ENCODE assay signal across 22 mouse cellular contexts in the genomic region with DNA sequence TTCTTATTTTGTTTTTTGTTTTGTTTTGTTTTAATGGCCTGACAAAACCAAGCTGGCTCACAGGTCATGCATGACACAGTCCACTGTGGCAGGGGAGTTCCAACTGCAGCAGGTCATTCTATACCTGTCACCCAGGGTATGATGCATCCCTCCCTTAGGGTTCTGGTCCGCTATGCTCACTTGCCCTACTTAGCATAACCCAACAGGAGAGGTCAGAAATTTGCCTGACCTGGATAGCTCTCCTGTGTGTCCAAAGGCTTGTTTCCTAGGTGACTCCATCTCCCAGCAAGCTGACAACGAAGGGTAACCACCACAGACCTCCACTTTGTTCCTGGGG. TPM values are rescaled to one million over a fixed set of nuclear protein-coding genes. Genes with fewer than 3 reads are reported as not detected.
DNase-seq lines count a peak whose midpoint lies in the region; ATAC-seq and TF ChIP-seq lines count a peak whose summit lies in the region.
"Had no signal": no experiment of that assay in that cellular context is flagged by ENCODE, and none has a peak within 500 bp of the region (broad histone marks: within the 10 kb centered on the region; RNA-seq: fewer than 3 reads in every experiment).

No protein-coding gene starts in this region.

- no peak for TF ChIP-seq POLR2A in bone marrow macrophage, adult 2 months (IDR thresholded peaks at IDR 0.05; ENCODE audit: borderline replicate concordance, low read depth, low read length)

- no peak for TF ChIP-seq CTCF in Patski (IDR thresholded peaks at IDR 0.05)
- TF ChIP-seq CTCF in bone marrow macrophage, adult 2 months (IDR thresholded peaks at IDR 0.05; ENCODE audit: low read depth, low read length), result no peak

- no peaks in the 10 kb centered on the region for H3K36me3 ChIP-seq in liver, embryonic 13.5 days
- H3K36me3 ChIP-seq in liver, embryonic 12.5 days, result no peaks in the 10 kb centered on the region
- H3K36me3 ChIP-seq: embryonic facial prominence, embryonic 10.5 days; embryonic facial prominence, embryonic 12.5 days; forebrain, embryonic 12.5 days; forebrain, embryonic 15.5 days had no signal

- H3K9me3 ChIP-seq in liver, embryonic 13.5 days (replicated peaks), result no peaks in the 10 kb centered on the region
- H3K9me3 ChIP-seq in liver, embryonic 12.5 days (replicated peaks), result no peaks in the 10 kb centered on the region
- H3K9me3 ChIP-seq: embryonic facial prominence, embryonic 10.5 days; embryonic facial prominence, embryonic 12.5 days; forebrain, embryonic 12.5 days; forebrain, embryonic 15.5 days had no signal

- no peak overlapping the region for H3K9ac ChIP-seq in liver, embryonic 13.5 days
- H3K9ac ChIP-seq in liver, embryonic 12.5 days, result no peak overlapping the region
- H3K9ac ChIP-seq: embryonic facial prominence, embryonic 12.5 days; forebrain, embryonic 12.5 days; forebrain, embryonic 15.5 days; forebrain, postnatal 0 days had no signal

- WGBS in liver, embryonic 13.5 days (ENCODE audit: insufficient replicate concordance), result 71% methylated on average over 2 of the region's 2 CpGs
- 63% methylated on average over 2 of the region's 2 CpGs for WGBS in liver, embryonic 12.5 days (ENCODE audit: insufficient replicate concordance)

- DNase-seq in liver, embryonic 13.5 days, result no peak
- peak; percentile 76 for DNase-seq in Patski (ENCODE audit: low read depth, low spot score)
- DNase-seq in cerebellum, postnatal 10 days, result no peak
- DNase-seq: adrenal gland, adult 8-10 months; adrenal gland, postnatal 14 days; adrenal gland, postnatal 36 days; cerebellum, adult 11 months; cerebellum, adult 18-20 months; cerebellum, adult 8-10 months; cerebellum, adult 9-11 months; cerebellum, postnatal 25 days; forebrain, postnatal 0 days had no signal

- no peaks in the 10 kb centered on the region for H3K27me3 ChIP-seq in liver, embryonic 13.5 days
- H3K27me3 ChIP-seq in liver, embryonic 12.5 days (replicated peaks), result no peaks in the 10 kb centered on the region
- H3K27me3 ChIP-seq in Patski, result no peaks in the 10 kb centered on the region
- H3K27me3 ChIP-seq: embryonic facial prominence, embryonic 12.5 days; forebrain, embryonic 12.5 days; forebrain, embryonic 15.5 days had no signal

- in situ Hi-C loops in Patski (cut with MboI; ENCODE audit: low pct_unique_long_range_greater_than_20kb), result no loop called here

- H3K4me3 ChIP-seq in liver, embryonic 13.5 days (replicated peaks), result no peak overlapping the region
- no peak overlapping the region for H3K4me3 ChIP-seq in liver, embryonic 12.5 days
- H3K4me3 ChIP-seq in bone marrow macrophage, adult 2 months (ENCODE audit: insufficient read depth, low read length), result no peak overlapping the region
- H3K4me3 ChIP-seq: embryonic facial prominence, embryonic 10.5 days; embryonic facial prominence, embryonic 12.5 days; forebrain, embryonic 12.5 days; forebrain, embryonic 15.5 days had no signal

- ATAC-seq in liver, embryonic 13.5 days (ENCODE audit: low read depth), result no peak
- no peak for ATAC-seq in liver, embryonic 12.5 days
- peak; percentile 80 for ATAC-seq in Patski
- ATAC-seq in frontal cortex, adult (ENCODE audit: low TSS enrichment), result no peak
- ATAC-seq: activated CD4-positive, CD25-positive, alpha-beta regulatory T cell, adult 4 months; forebrain, embryonic 15.5 days; forebrain, postnatal 0 days had no signal

- CTCF ChIA-PET in Patski (lab: Charles Lee), result interaction anchor here (2.3 kb wide), 1 partner anchor 12 kb away, joined by 6 read pairs; no protein-coding TSS in a partner anchor

- POLR2A ChIA-PET in Patski (lab: Charles Lee), result no interaction called here

- H3K27ac ChIP-seq in liver, embryonic 13.5 days, result 0 out of 2 replicates have a peak overlapping the region, but pooled peaks have one; percentile 1
- no peak overlapping the region for H3K27ac ChIP-seq in liver, embryonic 12.5 days
- H3K27ac ChIP-seq in bone marrow macrophage, adult 2 months (ENCODE audit: insufficient read depth, low read depth, low read length), result peak overlapping the region; percentile 34; the same call in 1 of the 2 replicates
- H3K27ac ChIP-seq: embryonic facial prominence, embryonic 10.5 days; embryonic facial prominence, embryonic 12.5 days; forebrain, embryonic 12.5 days; forebrain, embryonic 15.5 days had no signal

- H3K4me2 ChIP-seq in liver, embryonic 13.5 days, result no peak overlapping the region
- no peak overlapping the region for H3K4me2 ChIP-seq in liver, embryonic 12.5 days
- H3K4me2 ChIP-seq: embryonic facial prominence, embryonic 12.5 days; forebrain, embryonic 12.5 days; forebrain, embryonic 15.5 days had no signal

- H3K4me1 ChIP-seq in liver, embryonic 13.5 days (replicated peaks), result peaks cover 60% of the 10 kb centered on the region
- H3K4me1 ChIP-seq in liver, embryonic 12.5 days, result peaks cover 62% of the 10 kb centered on the region
- H3K4me1 ChIP-seq in bone marrow macrophage, adult 2 months (ENCODE audit: control insufficient read depth, insufficient read depth, low read length), result peaks cover 38% of the 10 kb centered on the region
- H3K4me1 ChIP-seq: embryonic facial prominence, embryonic 12.5 days; forebrain, embryonic 12.5 days; forebrain, embryonic 15.5 days had no signal

RNA-seq across cellular contexts. Expression of gene Spn, which starts 8.6 kb away (rescaled TPM):
- polyA plus RNA-seq in liver, embryonic 13.5 days (2015; fragmentation: Nextera tagmentation; extraction: Ambion mirVana), result 8.2 and 8.7 TPM in 2 replicates
- 7.3 and 7.4 TPM in 2 replicates for polyA plus RNA-seq in liver, embryonic 12.5 days (2016; fragmentation: Nextera tagmentation; extraction: Ambion mirVana)
- 0.21 TPM for polyA plus RNA-seq in Patski (2021)
- polyA plus RNA-seq in bone marrow macrophage, adult 2 months (2012; ENCODE audit: insufficient read depth, insufficient read length, missing spikeins), result 34.5 and 36.3 TPM in 2 replicates
- polyA plus RNA-seq: embryonic facial prominence, embryonic 12.5 days; forebrain, embryonic 15.5 days had no signal

RNA-seq across cellular contexts. Expression of gene Qprt, which starts 24.2 kb away (rescaled TPM):
- polyA plus RNA-seq in liver, embryonic 13.5 days (2015; fragmentation: Nextera tagmentation; extraction: Ambion mirVana), result 44.4 and 49.1 TPM in 2 replicates
- polyA plus RNA-seq in liver, embryonic 12.5 days (2016; fragmentation: Nextera tagmentation; extraction: Ambion mirVana), result 36.5 and 40.3 TPM in 2 replicates
- not detected for polyA plus RNA-seq in Patski (2021)
- polyA plus RNA-seq in bone marrow macrophage, adult 2 months (2012; ENCODE audit: insufficient read depth, insufficient read length, missing spikeins), result 0.71 TPM in 1 of 2 replicates, not detected in the other
- polyA plus RNA-seq: C2C12 had no signal

RNA-seq across cellular contexts. Expression of gene Cd2bp2, which starts 49.6 kb away (rescaled TPM):
- polyA plus RNA-seq in liver, embryonic 13.5 days (2015; fragmentation: Nextera tagmentation; extraction: Ambion mirVana), result 27.1 and 32.1 TPM in 2 replicates
- polyA plus RNA-seq in liver, embryonic 12.5 days (2016; fragmentation: Nextera tagmentation; extraction: Ambion mirVana), result 35.0 and 36.0 TPM in 2 replicates
- polyA plus RNA-seq in Patski (2021), result 66.6 TPM
- 58.0 and 58.5 TPM in 2 replicates for polyA plus RNA-seq in bone marrow macrophage, adult 2 months (2012; ENCODE audit: insufficient read depth, insufficient read length, missing spikeins)

RNA-seq across cellular contexts. Expression of gene AI467606, which starts 55.1 kb away (rescaled TPM):
- polyA plus RNA-seq in liver, embryonic 13.5 days (2015; fragmentation: Nextera tagmentation; extraction: Ambion mirVana), result 7.0 and 7.3 TPM in 2 replicates
- 8.3 and 8.5 TPM in 2 replicates for polyA plus RNA-seq in liver, embryonic 12.5 days (2016; fragmentation: Nextera tagmentation; extraction: Ambion mirVana)
- 0.71 TPM for polyA plus RNA-seq in Patski (2021)
- 41.2 and 41.4 TPM in 2 replicates for polyA plus RNA-seq in bone marrow macrophage, adult 2 months (2012; ENCODE audit: insufficient read depth, insufficient read length, missing spikeins)

RNA-seq across cellular contexts. Expression of gene Zg16, which starts 59.1 kb away (rescaled TPM):
- polyA plus RNA-seq in liver, embryonic 13.5 days (2015; fragmentation: Nextera tagmentation; extraction: Ambion mirVana), result not detected in 2 replicates
- polyA plus RNA-seq in liver, embryonic 12.5 days (2016; fragmentation: Nextera tagmentation; extraction: Ambion mirVana), result not detected in 2 replicates
- polyA plus RNA-seq in Patski (2021), result not detected
- polyA plus RNA-seq in bone marrow macrophage, adult 2 months (2012; ENCODE audit: insufficient read depth, insufficient read length, missing spikeins), result not detected in 2 replicates
- polyA plus RNA-seq: activated CD4-positive, CD25-positive, alpha-beta regulatory T cell, adult 4 months; C2C12; embryonic facial prominence, embryonic 10.5 days; embryonic facial prominence, embryonic 12.5 days; embryonic facial prominence, embryonic 14.5 days; forebrain, embryonic 12.5 days; forebrain, embryonic 15.5 days; forebrain, postnatal 0 days had no signal

Comparison
In these comparisons a context has a peak if more than half of its experiments do, and no peak if none do; other contexts are left out.
1. RNA of gene Qprt, which starts 24.2 kb away (polyA plus RNA-seq): 44.4 to 49.1 TPM in liver, embryonic 13.5 days and 36.5 to 40.3 TPM in liver, embryonic 12.5 days; 0.71 TPM in bone marrow macrophage, adult 2 months and not detected in Patski (single experiment); every median in the first group is over 10 times any median in the second.